Mouse (Mus musculus): ENCODE measurements around the gene Sp1.

DNA sequence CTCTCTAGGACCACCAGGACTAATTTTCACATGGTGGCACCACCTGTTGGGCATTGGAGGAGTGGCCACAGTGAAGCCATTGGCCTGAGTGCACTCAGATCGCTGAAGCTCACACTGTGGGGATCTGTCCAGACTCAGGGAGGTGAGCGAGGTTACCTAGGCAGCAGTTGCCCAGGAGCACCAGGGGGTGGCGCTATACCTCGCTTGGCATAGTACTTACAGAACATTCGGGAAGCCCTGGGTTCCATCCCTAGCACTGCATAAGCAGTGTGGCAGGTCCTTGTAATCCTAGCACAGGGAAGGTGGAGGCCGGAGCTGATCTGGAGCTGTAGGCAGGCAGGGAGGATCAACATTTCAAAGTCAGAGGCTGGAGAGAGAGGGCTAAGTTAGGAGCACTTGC is 50.0 kb downstream of the Sp1 start:
- TF ChIP-seq CTCF (conservative IDR thresholded peaks at IDR 0.05; ENCODE audit: low read length): peak; percentile 54
- TF ChIP-seq NANOG (IDR thresholded peaks at IDR 0.05; ENCODE audit: borderline replicate concordance, low read length): no peak
- TF ChIP-seq POU5F1 (IDR thresholded peaks at IDR 0.05; ENCODE audit: borderline replicate concordance, low read length): no peak

All from E14TG2a.4 (cell line).